Mouse (Mus musculus) testis, postnatal 14 days (tissue): ENCODE results near the gene Exoc6.

Source experiments
- DNase-seq: peaks from one replicate; pipeline ENCODE4 v3.0.0; 2021; ENCODE audit warnings: low spot score

Exoc6 gene

DNA sequence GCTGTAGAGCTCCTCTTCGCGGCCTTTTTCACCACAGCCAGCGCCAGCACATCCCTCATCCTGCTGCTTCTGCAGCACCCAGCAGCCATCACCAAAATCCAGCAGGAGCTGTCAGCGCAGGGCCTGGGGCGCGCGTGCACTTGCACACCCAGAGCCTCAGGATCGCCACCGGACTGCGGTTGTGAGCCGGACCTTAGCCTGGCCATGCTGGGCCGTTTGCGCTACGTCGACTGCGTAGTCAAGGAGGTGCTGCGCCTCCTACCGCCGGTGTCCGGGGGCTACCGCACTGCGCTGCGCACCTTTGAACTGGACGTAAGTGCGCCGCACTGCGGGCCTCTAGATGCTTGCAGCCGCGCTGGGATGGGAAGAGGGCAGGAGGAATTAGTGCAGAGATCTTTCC, 140.5 kb downstream of the Exoc6 start:
- peak; percentile 36 for DNase-seq

DNA sequence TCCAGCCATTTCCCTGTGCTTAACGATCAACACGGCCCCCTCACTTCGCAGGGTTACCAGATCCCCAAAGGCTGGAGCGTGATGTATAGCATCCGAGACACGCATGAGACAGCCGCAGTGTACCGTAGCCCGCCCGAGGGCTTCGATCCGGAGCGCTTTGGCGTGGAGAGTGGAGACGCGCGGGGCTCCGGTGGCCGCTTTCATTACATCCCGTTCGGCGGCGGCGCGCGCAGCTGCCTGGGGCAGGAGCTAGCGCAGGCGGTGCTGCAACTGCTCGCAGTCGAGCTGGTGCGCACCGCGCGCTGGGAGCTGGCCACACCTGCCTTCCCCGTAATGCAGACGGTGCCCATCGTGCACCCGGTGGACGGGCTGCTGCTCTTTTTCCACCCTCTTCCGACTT, 142.7 kb downstream of the Exoc6 start:
- DNase-seq = no peak

DNA sequence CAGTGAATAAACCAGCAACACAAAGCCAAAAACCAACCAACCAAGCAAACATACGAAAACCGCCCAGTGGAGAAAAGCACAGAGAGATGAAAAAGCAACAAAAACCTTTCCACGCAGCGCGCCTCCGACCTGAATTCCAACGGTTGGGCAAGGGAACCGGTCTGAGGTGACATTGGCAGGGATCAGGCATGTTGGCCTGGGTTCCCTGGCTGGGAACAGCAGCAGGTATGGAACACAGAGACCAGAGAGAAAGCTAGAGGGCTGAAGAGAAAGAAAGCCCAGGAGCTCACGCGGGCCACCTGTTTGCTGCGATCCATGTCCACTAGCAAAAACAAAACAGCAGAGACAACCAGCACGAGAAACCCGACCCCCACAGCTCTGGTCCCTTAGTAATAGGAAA, 144.9 kb downstream of the Exoc6 start:
- DNase-seq = no peak

DNA sequence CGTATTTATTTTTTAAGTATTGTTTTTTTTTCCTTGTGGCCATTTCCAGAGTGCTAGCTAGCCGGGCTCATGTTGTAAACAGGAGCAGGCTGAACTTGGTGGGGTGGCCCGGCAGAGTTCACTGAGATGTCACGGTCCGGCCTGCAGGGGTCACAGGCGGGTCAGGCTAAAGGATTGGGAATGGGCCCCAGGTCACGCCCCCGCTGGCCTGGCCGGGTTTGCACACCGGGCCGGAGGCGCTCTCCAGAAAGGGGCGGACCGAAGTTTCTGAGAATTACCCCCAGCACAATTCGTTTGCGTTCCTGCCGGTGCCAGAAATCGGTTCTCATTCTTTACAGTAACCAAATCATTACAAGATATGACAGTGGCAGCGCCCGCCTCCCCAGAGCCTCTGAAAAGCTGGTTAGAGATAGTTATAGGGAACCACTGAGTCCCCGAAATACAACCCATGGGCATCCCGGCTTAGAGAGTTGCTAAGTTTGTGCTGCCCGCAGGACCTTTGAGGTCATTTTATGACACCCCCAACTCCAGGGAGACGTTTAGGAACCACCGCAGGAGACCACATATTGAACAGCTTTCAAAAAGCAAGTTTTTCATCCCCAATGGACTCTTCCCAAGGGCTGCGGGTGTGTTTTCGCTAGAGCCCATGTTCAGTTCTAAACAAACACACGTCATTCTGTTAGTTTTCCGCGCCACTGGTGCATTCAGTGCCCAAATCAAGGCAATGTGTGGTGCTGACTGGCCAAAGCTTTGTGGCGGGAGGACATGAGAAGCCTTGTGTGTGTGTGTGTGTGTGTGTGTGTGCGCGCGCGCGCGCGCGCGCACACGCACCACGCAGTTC, 145.8 kb downstream of the Exoc6 start:
- peak; percentile 42 for DNase-seq

DNA sequence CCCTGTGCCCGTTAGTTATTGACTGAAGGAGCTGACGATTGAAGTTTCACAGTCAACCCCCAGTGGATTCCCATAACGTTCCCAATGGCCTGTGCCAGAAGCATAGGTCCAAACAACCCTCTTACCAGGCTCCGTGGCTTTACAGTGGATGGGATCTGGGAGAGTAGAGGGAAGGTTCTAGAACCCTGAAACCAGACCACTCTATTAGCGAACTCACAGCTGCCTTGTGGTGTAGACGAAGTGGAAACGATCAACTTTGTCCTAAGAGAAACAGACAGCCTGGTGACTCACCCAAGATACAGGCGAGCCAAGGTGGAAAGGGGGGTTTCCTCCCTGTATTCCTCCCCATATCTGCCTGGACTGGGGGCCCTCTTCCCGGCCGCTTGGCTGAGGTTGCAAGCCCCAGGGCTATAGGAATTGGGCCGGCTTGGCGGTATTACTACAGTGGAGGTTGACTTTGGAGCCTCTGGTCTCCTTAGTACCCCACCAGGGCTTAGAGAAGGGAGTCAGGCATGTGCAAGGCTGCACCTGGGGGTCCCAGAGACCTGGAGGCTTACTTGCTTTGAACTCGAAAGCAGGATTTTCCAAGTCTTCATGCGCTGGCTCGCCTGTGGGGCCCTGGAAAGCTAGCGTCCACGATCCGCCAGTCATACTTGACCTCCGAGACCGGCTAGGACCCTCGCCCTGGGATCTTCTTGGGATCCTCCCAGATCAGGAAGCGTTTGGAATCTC, 146.6 kb downstream of the Exoc6 start:
- no peak for DNase-seq

DNA sequence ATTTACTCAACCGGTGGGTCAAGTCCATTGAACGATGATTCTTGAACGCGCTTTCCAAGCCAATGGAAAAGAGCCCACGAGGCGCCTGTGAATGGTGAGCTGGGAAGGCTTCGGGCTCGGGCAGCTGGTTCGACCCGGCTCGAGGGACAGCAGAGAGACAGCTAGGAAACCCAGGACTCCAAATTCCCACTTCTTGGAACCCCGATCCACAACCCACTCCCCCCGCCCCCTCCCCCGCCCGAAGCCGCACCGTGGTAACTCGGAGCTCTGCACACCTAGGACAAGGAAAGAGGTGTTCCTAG, 147.1 kb downstream of the Exoc6 start:
- no peak for DNase-seq

DNA sequence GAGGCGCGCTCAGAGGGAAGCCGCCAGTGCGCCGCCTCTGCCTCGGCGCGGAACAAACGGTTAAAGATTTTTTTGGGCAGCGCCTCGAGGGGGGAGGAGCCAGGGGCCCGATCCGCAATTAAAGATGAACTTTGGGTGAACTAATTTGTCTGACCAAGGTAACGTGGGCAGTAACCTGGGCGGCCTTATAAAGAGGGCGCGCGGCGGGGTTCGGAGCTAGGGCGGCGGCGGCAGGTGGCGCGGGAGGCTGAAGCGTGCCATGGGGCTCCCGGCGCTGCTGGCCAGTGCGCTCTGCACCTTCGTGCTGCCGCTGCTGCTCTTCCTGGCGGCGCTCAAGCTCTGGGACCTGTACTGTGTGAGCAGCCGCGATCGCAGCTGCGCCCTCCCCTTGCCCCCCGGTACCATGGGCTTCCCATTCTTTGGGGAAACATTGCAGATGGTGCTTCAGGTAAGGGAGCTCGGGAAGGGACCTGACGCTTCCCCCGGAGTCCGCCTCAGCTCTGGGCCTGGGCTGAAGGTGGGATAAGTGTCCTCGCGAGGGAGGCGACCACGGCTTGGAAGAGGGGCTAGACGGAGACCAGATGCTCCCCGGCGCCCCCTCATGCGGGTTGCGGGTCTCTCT, 147.5 kb downstream of the Exoc6 start, which contains the start of gene Cyp26a1:
Gene Cyp26a1, plus strand, starts transcription at position 148 of the 622 bp plus-strand sequence.
- peak; percentile 34 for DNase-seq

DNA sequence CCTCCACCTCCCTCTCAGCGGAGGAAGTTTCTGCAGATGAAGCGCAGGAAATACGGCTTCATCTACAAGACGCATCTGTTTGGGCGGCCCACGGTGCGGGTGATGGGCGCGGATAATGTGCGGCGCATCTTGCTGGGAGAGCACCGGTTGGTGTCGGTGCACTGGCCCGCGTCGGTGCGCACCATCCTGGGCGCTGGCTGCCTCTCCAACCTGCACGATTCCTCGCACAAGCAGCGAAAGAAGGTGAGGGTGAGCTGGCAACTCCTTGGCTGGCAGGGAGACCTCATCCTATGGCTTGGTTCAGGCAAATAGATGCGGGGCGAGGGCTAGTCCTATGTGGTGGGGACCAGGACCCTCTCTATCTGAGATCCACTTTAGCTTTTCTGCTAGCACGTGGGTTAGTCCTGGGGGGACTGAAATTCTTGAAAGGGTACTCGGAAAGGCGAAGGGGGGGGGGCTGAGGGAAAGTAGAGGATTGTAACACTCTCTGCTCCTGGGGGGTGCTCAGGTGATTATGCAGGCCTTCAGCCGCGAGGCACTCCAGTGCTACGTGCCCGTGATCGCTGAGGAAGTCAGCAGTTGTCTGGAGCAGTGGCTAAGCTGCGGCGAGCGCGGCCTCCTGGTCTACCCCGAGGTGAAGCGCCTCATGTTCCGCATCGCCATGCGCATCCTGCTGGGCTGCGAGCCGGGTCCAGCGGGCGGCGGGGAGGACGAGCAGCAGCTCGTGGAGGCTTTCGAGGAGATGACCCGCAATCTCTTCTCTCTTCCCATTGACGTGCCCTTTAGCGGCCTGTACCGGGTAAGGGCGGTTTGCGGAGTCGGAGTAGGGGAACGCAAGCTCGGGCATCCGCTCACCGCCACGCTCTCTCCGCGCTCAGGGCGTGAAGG, 148.3 kb downstream of the Exoc6 start:
- DNase-seq = no peak

DNA sequence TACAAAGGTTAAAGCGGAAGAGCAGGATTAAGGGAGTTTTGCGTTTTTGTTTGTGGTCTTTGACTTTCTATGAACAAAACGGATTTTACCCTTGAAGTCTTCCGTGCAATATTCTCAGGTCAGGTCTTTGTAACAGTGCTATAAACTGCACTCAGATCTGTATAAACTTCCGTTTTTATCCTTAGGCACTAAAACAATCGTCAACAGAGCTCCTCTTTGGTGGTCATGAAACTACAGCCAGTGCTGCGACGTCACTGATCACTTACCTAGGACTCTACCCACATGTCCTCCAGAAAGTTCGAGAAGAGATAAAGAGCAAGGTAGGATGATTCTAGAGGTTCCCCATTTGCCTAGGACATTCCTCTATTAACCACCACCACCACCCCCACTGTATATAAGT, 149.5 kb downstream of the Exoc6 start:
- no peak for DNase-seq

DNA sequence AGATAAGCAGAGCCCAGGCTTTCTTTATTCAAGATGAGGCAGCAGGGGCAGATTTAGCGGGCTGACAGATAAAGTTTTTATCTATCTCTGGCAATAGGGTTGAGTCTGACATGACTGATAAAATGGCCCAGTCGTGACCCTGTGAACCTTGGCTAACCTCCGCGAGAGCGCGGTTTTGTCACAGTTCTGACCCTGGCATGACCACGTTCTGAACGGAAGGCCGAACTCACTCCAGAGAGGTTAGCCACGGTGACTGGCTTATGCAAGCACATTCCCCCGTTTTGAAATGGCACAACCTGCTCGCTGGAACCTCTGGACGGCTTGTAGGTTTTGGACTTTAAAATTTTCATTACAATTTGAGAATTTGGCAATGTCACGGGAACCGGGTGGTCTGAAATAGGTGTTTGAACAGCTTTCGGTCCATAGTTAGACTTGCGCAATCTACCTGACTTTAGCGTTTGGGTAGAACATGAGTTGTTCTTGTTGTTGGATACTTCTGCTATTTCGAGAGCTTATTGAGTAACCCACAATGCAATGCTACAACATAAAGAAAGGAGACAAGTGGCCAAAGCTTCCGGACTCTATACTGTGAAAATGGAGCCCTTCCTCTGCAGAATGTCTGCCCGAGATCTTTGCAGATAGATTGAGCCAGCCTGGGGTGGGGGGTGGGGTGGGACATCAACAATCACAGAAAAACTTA, 152.3 kb downstream of the Exoc6 start:
- DNase-seq = no peak

DNA sequence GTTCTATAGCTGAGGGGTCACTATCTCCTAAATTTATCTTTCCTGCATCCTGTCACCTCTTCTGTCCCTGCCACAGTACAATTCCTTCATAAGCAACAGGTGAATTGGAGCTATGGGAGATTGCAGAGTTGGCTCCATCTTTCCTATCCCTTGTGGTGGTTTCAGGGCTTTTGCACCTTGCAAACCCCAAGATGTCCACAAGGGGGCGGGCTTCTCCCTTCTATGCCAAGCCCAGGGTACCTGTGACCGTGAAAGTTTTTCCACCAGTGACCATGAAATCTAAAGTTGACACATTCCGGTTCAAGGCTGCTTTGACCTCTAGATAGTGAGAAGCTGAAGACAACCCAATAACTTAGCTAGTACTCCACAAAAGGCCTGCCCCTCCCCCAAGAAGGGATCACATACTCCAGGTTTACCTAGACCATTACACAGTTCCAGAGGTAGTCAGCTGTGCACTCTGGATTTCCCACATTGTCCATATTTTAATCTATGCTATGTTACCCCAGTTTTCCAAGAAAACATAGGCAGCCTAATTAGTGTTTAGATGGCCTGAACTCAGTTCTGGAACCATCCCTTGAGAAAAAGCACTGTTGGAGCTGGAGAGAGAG, 153.8 kb downstream of the Exoc6 start:
- DNase-seq = peak; percentile 53

DNA sequence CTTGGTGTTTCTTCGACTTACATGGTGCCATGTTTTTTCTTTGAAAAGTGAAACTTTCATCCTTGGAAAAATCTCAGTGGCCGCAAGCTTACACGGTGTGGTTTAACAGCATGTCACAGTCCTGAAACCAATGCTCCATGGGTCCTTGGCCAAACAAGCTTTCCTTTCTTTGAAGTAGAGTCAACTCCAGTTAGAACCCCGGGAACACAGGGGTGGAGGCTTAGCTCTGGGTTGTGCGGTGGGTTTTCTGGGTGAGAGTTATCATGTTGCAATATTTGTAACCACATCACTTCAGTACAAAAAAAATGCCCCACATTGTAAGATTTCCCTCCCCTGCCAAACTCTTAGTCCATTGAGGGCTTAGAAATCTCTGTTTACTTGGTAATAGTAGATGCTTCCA, 155.5 kb downstream of the Exoc6 start:
- no peak for DNase-seq

DNA sequence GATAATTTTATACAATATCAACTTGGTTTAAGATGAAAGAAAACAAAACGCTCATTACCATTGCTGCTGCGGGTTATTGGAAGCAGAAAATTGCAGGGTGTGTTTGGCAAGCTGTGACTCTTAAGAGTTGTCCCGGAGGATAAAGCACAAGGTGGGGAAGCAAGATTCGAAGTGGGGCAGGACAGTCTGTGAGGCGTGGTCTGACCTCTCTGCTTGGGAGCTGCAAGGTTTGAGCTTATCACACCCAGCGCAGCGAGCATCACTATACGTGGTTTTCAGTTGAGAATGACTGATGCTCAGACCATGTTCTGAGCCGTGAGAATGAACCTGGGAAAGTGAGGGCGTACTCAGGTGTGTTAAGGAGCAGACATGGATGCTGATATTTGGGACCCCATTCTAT, 164.5 kb downstream of the Exoc6 start:
- DNase-seq = no peak

DNA sequence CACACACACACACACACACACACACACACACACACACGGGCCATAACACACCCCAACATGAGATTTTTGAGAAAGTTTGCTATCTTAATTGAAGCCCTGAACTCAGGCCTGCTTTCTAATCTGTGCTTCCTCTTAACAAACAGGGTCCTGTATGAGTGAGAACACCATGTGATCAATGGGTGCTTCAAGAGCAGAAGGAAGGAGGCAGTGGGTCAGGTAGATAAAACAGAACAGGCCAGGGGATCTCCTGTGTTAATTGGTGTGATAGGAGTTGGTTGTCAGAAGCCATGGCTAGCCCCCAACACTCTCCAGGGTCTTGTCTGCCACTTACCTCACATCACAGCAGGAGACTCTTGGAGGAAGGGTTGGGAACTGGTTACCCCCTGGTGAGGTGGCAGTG, 165.8 kb downstream of the Exoc6 start:
- DNase-seq = no peak

DNA sequence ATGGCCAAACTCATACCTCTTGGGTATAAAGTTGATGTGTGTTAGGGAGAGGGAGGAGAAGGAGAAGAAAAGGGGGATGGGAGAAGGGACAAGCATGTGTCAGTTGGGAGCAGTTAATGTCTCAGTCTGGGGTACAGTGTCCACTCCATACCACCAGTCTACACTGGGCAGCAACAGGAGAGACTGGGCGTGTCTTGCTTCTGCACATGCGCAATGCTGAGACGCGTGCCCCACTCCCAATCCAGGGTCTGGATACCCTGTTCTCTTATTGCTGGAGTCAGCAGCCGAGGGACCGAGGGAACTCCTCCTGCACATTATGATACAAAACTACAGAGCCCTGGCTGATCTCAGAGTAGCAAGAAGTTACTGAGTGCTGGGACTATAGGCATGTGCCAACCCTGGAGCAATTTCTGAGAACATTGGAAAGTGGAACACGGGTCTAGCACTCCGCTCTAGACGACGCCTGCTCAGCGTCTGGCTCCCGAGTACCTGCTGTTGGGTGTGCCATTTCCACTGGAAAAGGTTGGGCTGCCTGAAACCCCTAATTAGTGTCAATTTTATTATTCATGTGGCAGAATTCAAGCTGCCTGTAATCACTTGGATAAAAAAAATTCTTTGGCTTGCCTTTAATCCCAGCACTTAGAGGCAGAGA, 166.4 kb downstream of the Exoc6 start:
- DNase-seq = peak; percentile 41

DNA sequence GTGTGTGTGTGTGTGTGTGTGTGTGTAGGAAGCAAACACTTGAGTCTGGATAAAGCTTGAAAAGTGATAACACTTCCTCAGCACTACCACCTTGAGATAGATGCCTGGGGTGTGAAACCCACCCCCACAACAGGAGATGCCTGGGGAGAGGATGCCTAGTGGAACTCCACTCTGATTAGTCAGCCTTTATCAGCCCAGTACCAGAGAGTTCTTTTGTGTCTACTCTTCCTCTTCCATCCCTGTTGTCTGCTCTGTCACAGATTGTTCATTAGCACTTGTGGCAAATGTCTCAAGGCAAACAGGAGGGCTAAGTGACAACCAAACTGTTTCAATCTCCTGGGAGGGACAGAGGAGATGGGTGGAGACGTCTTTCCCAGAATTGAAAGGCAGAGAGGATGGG, 168.9 kb downstream of the Exoc6 start:
- no peak for DNase-seq

DNA sequence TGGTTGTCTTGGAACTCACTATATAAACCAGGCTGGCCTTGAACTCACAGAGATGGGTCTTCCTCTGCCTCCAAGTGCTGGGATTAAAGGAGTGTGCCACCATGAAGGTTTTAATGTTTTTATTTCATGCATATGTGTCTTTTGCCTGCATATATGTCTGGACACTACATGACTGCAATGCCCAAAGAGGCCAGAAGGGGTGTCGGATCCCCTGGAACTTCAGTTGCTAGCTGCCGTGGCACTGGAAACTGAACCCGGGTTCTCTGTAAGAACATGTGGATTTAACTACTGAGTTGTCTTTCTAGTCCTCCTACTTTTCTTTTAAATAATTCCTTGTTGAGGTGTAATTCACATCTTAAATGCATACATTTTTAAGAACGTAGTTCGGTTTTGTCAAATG, 174.4 kb downstream of the Exoc6 start:
- no peak for DNase-seq

DNA sequence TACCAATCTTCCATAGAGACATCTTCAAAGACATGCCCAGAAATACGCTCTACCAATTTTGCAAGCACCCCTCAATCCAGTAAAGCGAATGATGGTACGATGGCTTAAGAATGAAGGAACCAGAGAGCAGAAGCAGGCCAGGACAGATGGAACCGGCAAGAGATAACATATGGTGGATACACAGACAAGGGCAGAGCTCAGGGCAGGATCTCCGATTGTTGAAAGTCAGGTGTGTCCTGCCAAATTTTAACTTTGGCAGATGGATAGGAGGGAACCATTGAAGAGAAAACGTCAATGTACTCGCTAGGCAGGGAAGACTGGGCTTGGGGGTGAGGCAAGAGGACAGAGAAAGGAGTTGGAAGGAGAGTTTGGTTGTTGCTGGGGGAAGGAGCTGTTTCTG, 176.4 kb downstream of the Exoc6 start:
- DNase-seq = no peak

DNA sequence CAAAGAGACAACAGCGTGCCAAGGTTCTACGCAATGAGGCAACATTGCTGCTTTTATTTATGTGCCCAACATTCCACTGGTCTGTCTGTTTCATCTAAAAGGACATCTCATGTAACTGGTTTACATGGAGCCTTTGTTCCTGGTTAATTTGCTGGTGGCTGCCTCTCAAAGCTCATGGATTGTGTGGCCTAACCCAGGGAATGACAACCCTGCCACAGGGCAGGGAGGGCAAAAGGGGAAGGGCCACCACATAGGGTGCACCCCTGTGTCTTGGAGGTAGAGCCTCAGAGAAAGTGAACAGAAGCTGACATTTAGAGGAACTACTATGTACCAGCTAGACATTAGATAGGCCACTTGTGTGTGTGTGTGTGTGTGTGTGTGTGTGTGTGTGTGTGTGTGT, 177.1 kb downstream of the Exoc6 start:
- no peak for DNase-seq
